Mouse (Mus musculus): ENCODE measurements around the gene Rhbdd3. TPM values are rescaled to one million over a fixed set of nuclear protein-coding genes. Genes with fewer than 3 reads are reported as not detected.
"Not testable (repeated sequence)": the region's sequence is repeated elsewhere in the genome, so short reads cannot be mapped to it uniquely, and the experiment has no call there.

Gene Rhbdd3
- polyA plus RNA-seq, 1 experiment from 2014 or later = 48.8 TPM

- peak overlapping the region; percentile 70 for H3K4me3 ChIP-seq (ENCODE audit: low read depth, low read length)
- H3K36me3 ChIP-seq (ENCODE audit: control insufficient read depth, insufficient read depth, low read length) = peaks cover 11% of the 10 kb centered on the region
- H3K4me2 ChIP-seq (ENCODE audit: low read length) = peak overlapping the region; percentile 79
- H3K4me1 ChIP-seq (ENCODE audit: control insufficient read depth, insufficient read depth, low read length) = peaks cover 33% of the 10 kb centered on the region
- no peak overlapping the region for H3K27ac ChIP-seq (ENCODE audit: low read length)
- peak overlapping the region; percentile 36; the same call in 1 of the 2 replicates for H3K9ac ChIP-seq (ENCODE audit: low read depth, low read length)
- ATAC-seq = peak; percentile 1; the same call in 1 of the 2 replicates
- H3K27me3 ChIP-seq (ENCODE audit: control insufficient read depth, insufficient read depth, low read depth, low read length) = peaks cover 45% of the 10 kb centered on the region
- H3K9me3 ChIP-seq (replicated peaks; ENCODE audit: control insufficient read depth, low read length, poor library complexity, severe bottlenecking) = no peaks in the 10 kb centered on the region
- WGBS = 54% methylated on average over 30 of the region's 31 CpGs
Observed at GRCm38 (mm10) chr11:5063561-5064281, 35.0 kb upstream of the Rhbdd3 start.

DNA sequence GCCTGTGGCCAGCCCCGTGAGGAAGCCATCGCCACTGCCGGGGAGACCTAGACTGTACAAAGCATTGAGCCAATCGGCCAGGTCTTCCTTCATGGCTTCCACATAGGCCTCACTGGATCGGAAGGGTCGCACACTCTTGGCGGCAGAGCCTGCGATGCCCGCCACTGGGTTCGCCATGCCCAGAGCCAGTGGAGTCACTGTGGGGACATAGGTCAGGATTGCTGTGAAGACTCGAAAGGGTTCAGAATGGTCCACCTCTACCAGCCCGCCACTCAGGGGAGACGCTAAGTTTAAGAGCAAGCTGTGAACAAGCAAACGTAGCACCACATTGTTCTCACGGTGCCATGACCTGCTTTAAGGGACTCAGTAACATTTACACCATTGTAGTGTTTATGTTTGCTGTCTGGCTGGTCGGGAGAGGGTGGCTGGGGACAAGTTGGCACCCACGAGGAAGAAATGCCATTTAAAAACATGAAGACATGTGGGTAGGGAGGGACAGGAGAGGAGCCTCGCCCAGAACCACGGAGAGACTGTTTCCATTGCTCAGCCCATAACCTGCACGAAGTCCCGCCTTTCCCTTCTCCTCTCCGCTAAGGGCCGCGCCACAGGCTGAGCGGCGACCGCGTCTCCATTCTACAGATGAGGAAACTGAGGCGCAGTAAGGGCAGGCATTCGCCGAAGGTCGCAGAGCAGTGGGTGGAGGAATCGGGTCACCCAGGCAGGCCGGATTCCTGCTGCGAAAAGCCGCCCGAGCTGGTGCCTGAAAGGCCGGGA, 34.3 kb upstream of the Rhbdd3 start:
- Histone ChIP-seq H3K36me3 (ENCODE audit: control insufficient read depth, insufficient read depth, low read length) (peaks cover 15% of the 10 kb centered on the region), H3K9me3 (replicated peaks; ENCODE audit: control insufficient read depth, low read length, poor library complexity, severe bottlenecking) (no peaks in the 10 kb centered on the region), H3K4me3 (ENCODE audit: low read depth, low read length) (peak overlapping the region; percentile 70), H3K27me3 (ENCODE audit: control insufficient read depth, insufficient read depth, low read depth, low read length) (peaks cover 40% of the 10 kb centered on the region), H3K4me2 (ENCODE audit: low read length) (peak overlapping the region; percentile 79), H3K27ac (ENCODE audit: low read length) (no peak overlapping the region), H3K9ac (ENCODE audit: low read depth, low read length) (peak overlapping the region; percentile 77), H3K4me1 (ENCODE audit: control insufficient read depth, insufficient read depth, low read length) (peaks cover 33% of the 10 kb centered on the region)
- WGBS = 17% methylated on average over 38 of the region's 38 CpGs
- peak; percentile 24 for ATAC-seq

DNA sequence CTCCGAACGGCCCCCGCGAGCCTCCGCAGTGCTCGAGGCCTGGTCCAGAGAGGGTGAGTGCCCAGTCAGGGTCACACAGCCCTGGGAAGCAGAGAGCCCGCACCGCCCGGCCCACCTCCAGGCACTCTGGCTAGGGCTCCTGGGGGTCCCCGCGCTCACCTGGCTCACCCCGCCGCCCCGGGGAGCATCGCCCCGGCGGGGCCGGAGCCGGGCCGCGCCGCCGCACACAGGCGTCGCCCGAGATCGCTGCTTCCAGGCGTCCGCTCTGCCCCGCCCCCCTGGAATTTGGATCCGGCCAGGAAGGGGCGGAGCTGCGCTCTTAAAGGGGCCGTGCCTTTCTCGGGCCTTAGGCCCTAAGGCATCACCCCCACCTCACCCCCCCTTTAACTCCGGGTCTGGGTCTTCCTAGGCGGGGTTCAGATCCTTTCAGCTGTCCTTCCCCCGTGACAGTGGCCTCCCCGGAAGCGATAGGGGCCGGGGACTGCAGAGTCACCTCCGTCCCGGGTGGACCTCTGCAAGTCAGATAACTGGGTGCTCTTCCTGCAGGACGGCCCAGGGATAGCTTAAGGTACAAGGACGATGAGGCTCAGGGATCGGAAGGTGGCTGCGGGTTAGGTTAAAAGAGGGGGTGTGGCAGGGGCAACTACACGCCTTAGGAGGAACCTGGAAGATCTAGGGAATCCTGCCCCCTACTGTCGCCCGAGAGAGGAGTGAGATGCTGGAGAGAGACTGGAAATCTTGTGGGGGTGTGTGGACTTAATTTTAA, 33.5 kb upstream of the Rhbdd3 start, which contains the start of gene Gas2l1:
Gene Gas2l1 (minus strand): TSS at position 272 of the 766 bp plus-strand sequence.
- Histone ChIP-seq H3K9me3 (replicated peaks; ENCODE audit: control insufficient read depth, low read length, poor library complexity, severe bottlenecking) (no peaks in the 10 kb centered on the region), H3K4me1 (ENCODE audit: control insufficient read depth, insufficient read depth, low read length) (peaks cover 30% of the 10 kb centered on the region), H3K36me3 (ENCODE audit: control insufficient read depth, insufficient read depth, low read length) (peaks cover 15% of the 10 kb centered on the region), H3K4me3 (ENCODE audit: low read depth, low read length) (peak within 1 kb of the TSS; percentile 70), H3K27ac (ENCODE audit: low read length) (peak within 1 kb of the TSS; percentile 31; the same call in 1 of the 2 replicates), H3K27me3 (ENCODE audit: control insufficient read depth, insufficient read depth, low read depth, low read length) (peaks cover 33% of the 10 kb centered on the region), H3K4me2 (ENCODE audit: low read length) (peak within 1 kb of the TSS; percentile 79), H3K9ac (ENCODE audit: low read depth, low read length) (peak within 1 kb of the TSS; percentile 77)
- ATAC-seq = peak; percentile 85
- WGBS = under 1% methylated on average over 45 of the region's 50 CpGs

- no peak overlapping the region for H3K4me2 ChIP-seq (ENCODE audit: low read length)
- no peak overlapping the region for H3K27ac ChIP-seq (ENCODE audit: low read length)
- no peaks in the 10 kb centered on the region for H3K9me3 ChIP-seq (replicated peaks; ENCODE audit: control insufficient read depth, low read length, poor library complexity, severe bottlenecking)
- H3K4me1 ChIP-seq (ENCODE audit: control insufficient read depth, insufficient read depth, low read length) = peaks cover 20% of the 10 kb centered on the region
- ATAC-seq = no peak
- no peak overlapping the region for H3K9ac ChIP-seq (ENCODE audit: low read depth, low read length)
- peaks cover 28% of the 10 kb centered on the region for H3K36me3 ChIP-seq (ENCODE audit: control insufficient read depth, insufficient read depth, low read length)
- peaks cover 16% of the 10 kb centered on the region for H3K27me3 ChIP-seq (ENCODE audit: control insufficient read depth, insufficient read depth, low read depth, low read length)
- no peak overlapping the region for H3K4me3 ChIP-seq (ENCODE audit: low read depth, low read length)
Observed at GRCm38 (mm10) chr11:5067063-5067462, 31.7 kb upstream of the Rhbdd3 start.

- Histone ChIP-seq H3K9me3 (replicated peaks; ENCODE audit: control insufficient read depth, low read length, poor library complexity, severe bottlenecking) (no peaks in the 10 kb centered on the region), H3K9ac (ENCODE audit: low read depth, low read length) (no peak overlapping the region), H3K4me2 (ENCODE audit: low read length) (no peak overlapping the region), H3K4me1 (ENCODE audit: control insufficient read depth, insufficient read depth, low read length) (peaks cover 10% of the 10 kb centered on the region), H3K27ac (ENCODE audit: low read length) (no peak overlapping the region), H3K27me3 (ENCODE audit: control insufficient read depth, insufficient read depth, low read depth, low read length) (peaks cover 4% of the 10 kb centered on the region), H3K36me3 (ENCODE audit: control insufficient read depth, insufficient read depth, low read length) (peaks cover 37% of the 10 kb centered on the region), H3K4me3 (ENCODE audit: low read depth, low read length) (no peak overlapping the region)
- ATAC-seq = no peak
- 84% methylated on average over 9 of the region's 9 CpGs for WGBS
Observed at GRCm38 (mm10) chr11:5068126-5068971, 30.4 kb upstream of the Rhbdd3 start.

DNA sequence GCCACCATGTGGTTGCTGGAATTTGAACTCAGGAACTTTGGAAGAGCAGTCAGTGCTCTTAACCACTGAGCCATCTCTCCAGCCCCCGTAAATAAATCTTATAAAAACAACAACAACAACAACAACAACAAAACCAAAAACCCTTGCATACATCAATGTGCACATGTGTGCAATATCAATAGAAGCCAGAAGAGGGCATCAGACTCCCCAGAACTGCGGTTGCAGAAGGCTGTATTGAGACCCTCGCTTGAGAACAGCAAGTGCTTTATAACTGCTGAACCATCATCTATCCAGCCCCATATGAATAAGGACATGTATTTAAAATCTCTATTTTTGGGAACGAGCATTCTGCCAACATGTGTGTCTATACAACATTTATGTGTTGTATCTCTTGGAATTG, 23.8 kb upstream of the Rhbdd3 start:
- H3K4me2 ChIP-seq (ENCODE audit: low read length) = no peak overlapping the region
- H3K9ac ChIP-seq (ENCODE audit: low read depth, low read length) = no peak overlapping the region
- no peaks in the 10 kb centered on the region for H3K4me1 ChIP-seq (ENCODE audit: control insufficient read depth, insufficient read depth, low read length)
- whole genome bisulfite sequencing = 68% methylated on average over 4 of the region's 4 CpGs
- H3K9me3 ChIP-seq (replicated peaks; ENCODE audit: control insufficient read depth, low read length, poor library complexity, severe bottlenecking) = no peaks in the 10 kb centered on the region
- no peaks in the 10 kb centered on the region for H3K27me3 ChIP-seq (ENCODE audit: control insufficient read depth, insufficient read depth, low read depth, low read length)
- peaks cover 36% of the 10 kb centered on the region for H3K36me3 ChIP-seq (ENCODE audit: control insufficient read depth, insufficient read depth, low read length)
- ATAC-seq = no peak
- no peak overlapping the region for H3K4me3 ChIP-seq (ENCODE audit: low read depth, low read length)
- no peak overlapping the region for H3K27ac ChIP-seq (ENCODE audit: low read length)

DNA sequence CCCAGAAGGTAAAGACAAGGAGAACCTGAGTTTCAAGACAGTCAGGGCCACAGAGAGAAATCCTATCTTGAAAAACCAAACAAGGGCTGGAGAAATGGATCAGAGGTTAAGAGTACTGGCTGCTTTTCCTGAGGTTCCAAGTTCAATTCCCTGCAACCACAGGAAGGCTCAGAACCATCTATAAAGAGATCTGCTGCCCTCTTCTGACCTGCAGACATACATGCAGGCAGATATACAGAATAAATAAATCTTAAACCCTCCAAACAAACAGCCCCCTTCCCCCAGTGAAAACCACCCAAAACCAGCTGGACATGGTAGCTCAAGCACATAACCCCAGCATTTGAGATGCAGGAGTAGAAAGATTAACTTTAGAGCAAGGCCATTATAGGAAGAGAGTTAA, 23.0 kb upstream of the Rhbdd3 start:
- no peaks in the 10 kb centered on the region for H3K4me1 ChIP-seq (ENCODE audit: control insufficient read depth, insufficient read depth, low read length)
- H3K4me3 ChIP-seq (ENCODE audit: low read depth, low read length) = no peak overlapping the region
- H3K27ac ChIP-seq (ENCODE audit: low read length) = no peak overlapping the region
- H3K9ac ChIP-seq (ENCODE audit: low read depth, low read length) = no peak overlapping the region
- no peak overlapping the region for H3K4me2 ChIP-seq (ENCODE audit: low read length)
- H3K9me3 ChIP-seq (replicated peaks; ENCODE audit: control insufficient read depth, low read length, poor library complexity, severe bottlenecking) = no peaks in the 10 kb centered on the region
- no peak for ATAC-seq
- peaks cover 37% of the 10 kb centered on the region for H3K36me3 ChIP-seq (ENCODE audit: control insufficient read depth, insufficient read depth, low read length)
- H3K27me3 ChIP-seq (ENCODE audit: control insufficient read depth, insufficient read depth, low read depth, low read length) = no peaks in the 10 kb centered on the region

DNA sequence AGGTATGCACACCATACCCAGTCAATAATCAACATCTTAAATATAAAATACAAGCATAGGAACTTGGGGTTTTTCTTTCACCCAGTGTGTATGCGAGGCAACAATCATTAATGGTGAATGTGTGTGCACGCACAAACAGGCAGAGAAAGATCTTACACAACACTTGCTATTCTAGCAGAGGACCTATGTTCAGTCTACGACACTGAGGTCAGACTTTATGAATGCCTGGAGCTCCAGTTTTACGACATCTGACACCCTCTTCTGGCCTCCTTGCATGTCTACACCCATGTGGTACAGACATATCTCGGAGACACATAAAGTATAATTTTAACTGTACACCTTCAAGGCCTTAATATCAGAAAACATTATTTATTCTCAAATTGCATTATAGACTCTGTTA, 21.9 kb upstream of the Rhbdd3 start:
- not testable (repeated sequence) for H3K9ac ChIP-seq (ENCODE audit: low read depth, low read length); H3K4me1 ChIP-seq (ENCODE audit: control insufficient read depth, insufficient read depth, low read length); H3K9me3 ChIP-seq (replicated peaks; ENCODE audit: control insufficient read depth, low read length, poor library complexity, severe bottlenecking); ATAC-seq; H3K4me2 ChIP-seq (ENCODE audit: low read length); H3K27ac ChIP-seq (ENCODE audit: low read length); H3K4me3 ChIP-seq (ENCODE audit: low read depth, low read length); H3K27me3 ChIP-seq (ENCODE audit: control insufficient read depth, insufficient read depth, low read depth, low read length)
- peaks cover 32% of the 10 kb centered on the region for H3K36me3 ChIP-seq (ENCODE audit: control insufficient read depth, insufficient read depth, low read length)
- 96% methylated on average over 3 of the region's 5 CpGs for WGBS

Measured in midbrain, embryonic 16.5 days (tissue).